Mouse (Mus musculus) frontal cortex, postnatal 36 days (tissue): ENCODE results near the gene E030018B13Rik.

ENCODE experiments used
- DNase-seq, 2 experiments: peaks; one replicate each; pipeline ENCODE4 v3.0.0; 2022; ENCODE audit warnings: low spot score in 2 of 2

The E030018B13Rik gene

DNA sequence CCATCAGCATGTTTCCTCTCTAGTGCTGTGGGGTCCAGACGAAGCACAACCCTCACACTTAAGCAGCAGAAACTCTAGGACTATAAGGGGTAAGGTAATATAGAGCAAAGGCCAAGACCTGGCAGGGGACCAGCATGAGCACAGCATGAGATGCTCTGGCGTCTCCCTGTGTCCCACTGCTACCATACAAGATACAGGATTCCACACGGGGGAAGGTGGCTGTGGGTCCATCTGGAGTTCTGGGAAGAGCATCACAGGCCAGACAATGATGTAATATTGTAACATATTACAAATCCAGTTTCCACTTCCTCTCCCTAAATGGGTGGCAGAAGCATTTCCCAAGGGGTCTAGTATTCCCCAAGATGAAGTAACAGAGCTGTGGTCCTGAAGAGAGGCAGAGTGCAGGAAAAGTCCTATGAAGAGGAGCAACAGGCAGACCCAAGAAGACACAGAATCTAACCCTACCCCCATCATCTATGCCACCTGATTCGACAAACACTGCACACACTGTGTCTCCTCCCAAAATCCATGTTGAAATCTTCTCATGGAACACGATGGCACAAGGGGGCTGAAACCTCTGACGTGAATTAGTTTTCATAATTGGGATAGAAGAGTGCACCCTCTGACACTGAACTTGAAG is at the start of gene E030018B13Rik:
Gene E030018B13Rik, plus strand, starts transcription at position 590 of the 640 bp plus-strand sequence.
- no peak for DNase-seq

DNA sequence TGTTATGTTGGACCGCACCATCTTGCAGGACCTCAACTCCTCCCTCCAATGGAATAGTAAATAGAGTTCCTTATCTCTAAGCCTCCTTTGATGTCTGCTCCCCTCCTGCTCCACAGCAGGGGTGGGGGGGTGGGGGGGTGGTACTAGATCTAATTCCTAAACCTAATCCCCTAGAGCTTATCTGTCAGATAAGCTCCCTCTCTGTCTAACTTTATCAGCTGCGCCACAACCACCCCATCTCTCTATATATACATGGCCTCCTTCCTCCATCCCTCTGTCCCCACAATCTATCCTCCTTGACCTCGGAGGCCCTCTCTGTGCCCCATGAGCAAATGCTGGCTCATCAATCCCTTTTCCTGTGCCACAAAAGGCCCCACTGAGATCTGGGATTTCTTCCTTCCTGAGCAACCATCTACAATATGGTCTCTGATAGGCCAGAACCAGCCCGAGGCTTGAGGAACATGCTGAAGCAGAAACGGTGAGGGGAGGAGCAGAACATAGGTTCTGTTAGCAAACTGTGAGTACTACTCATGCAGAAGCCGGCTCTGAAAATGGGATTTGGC is 48.2 kb upstream of the E030018B13Rik start:
- DNase-seq = no peak

DNA sequence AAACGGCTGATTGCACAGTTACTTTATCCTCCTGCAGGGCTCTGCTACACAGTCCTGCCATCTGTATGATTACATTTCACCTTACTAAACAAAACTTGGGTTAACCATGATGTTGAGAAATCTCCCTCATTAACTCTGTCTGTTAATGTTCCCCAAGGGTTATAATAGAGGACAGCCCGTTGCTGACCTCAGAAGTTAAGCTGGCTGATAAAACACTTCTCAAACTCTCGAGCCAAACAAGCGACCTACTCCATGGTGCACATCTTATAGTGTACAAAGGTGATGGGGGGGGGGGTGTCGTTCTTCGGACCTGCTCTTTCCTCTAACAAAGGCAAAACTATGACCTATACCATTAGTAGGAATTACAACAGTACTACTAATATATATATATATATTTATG is 45.0 kb upstream of the E030018B13Rik start:
- DNase-seq = no peak

DNA sequence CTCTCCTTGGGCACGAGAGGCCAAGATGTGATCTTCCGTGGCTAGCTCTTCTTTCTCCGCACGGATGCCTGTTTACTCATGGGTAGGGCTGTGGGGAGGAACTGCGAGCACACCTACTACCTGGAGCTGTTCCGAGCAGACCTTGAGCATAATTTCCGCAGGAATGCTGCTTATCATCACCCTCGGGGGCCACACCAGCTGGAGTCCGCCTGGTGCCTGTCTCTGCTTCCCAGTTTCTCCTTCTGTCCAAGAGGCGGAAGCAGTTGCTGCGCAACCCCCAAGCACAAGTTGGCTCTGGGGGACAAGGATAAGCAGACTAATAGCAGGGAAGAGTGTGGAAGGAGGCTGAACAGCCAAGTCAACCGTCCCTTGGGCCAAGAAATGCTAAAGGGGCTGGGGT is 42.8 kb upstream of the E030018B13Rik start:
- DNase-seq = no peak

DNA sequence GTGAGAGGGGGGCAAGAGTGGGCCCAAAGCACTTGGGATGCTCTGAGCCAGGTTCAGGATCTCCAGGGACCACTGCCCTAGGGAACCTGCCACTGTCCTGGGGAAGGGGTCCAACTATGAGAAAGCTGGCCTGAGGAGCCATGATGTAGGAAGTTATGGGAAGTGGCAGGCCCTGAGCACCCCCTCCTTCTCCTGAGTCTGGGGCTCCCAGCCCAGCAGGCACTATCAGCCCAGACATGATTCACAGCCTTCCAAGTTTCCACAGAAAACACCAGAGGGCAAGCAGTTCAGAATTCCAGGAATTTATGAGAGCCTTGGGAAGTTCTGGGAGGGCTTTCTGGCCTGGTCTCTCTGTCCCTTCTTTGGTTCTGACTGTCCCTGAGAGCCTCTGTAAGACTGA is 41.0 kb upstream of the E030018B13Rik start:
- DNase-seq = no peak

DNA sequence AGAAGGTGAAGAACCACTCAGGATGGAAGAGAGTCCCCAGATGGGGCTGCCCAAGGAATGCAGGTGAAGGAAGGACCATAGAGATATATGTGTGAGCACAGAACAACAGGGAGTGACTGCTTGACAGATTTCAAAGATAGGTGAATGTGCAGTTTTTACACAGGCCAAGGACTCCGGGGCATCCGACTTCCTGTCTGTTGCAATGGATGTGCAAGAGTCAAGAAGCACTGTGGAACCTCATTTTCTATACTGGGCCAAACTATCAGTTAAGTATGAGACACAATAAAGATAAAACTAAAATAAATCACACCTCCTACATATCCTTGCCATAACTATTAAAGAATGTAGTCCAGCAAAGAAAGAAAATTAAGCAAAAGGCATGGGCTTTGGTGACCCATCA is 40.0 kb upstream of the E030018B13Rik start:
- DNase-seq = no peak

DNA sequence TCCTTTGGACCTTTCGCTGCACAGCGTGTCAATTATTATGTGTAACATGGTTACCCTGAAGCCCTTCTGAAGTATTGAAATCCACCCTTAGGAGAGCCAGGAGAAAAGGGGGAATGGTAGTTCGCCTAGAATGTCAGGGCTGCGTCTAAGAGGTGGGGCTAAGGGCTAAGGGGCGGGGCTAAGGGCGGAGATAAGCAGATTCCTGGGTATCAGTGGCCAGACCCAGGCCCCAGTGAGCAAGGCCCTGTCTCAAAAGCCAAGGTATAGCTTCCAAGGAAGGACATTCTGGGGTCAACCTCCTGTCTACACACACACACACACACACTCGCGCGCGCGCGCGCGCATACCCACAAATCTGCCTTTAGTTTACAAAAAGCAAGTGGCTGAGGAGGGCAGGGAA is 39.0 kb upstream of the E030018B13Rik start:
- no peak for DNase-seq

DNA sequence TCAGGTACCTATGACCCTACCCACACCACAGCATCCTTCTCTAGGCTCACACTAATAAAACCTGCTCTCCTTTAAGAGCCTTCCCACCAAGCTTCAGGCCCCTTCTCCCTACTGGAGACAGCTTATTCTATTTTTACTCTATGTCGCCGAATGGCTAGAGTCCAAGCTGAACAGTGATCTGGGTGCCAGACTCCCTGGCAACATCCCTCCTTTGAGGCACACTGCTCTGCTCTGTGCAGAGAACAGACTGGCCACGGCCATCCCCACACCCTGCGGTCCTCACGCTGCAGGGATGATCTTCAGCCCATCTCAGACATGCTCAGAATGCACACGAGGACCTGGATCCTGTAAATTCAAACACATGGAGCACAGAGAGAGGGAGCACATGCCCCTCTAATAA is 37.1 kb upstream of the E030018B13Rik start:
- peak in 1 of 2 experiments; percentile 56 for DNase-seq

DNA sequence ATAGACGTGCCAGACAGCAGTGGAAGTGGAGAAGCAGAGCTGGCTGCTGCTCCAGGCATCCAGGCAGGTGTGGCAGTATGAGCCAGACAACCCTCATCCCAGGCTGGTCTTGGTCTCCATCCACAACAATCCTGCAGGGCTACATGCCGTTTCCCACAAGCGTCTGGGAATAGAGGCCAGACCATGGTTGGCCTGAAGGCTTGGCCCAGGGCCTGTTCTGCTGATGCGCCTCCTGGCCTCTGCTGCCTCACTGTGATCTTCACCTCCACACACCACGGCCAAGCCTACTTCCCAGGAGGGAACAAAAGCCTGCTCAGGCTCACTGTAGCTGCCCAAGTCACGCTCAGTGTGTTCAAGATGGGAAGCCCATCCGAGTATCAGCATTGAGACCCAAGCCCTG is 33.9 kb upstream of the E030018B13Rik start:
- DNase-seq = no peak

DNA sequence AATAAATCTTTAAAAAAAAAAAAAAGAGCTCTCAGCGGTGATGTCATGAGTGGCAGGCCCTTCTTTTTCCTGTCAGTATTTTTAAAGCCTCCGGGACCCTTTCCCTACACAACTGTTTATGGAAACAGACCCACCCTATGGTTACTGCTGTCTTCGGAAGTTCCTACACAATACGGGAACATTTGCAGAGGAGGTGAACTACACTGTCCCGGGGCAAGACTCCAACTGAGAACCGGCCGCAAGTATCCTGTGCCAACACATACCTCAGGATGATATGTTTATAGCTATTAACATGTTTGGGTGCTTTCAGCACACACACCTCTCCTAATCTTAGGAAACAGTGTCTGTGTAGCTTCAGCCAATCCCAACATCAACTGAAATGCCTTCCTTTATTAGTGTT is 31.6 kb upstream of the E030018B13Rik start:
- DNase-seq = no peak

DNA sequence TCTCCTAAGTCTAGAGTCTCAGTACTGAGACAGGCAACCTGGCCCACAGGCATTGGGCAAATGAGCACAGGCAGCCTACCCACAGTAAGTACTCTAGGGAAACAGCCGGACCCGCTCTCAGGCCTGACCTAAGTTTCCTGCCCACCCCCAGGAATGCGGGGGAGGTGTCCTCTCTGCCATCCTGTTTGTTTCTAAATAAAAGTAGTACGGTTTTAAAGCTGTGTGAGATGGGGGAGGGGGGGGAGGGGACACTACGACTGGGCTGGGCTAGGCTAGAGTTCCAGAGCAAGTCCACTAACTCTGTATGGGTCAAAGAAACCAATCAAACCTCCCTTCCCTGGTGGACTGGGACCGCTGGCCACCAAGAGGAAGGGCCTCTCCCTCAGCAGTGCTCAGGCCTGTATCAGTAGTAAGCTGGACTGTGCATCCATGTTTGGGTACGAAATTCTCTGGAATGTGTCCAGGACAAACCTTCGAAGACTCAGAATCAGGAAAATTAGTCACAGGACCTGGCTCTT is 29.6 kb upstream of the E030018B13Rik start:
- DNase-seq = no peak

DNA sequence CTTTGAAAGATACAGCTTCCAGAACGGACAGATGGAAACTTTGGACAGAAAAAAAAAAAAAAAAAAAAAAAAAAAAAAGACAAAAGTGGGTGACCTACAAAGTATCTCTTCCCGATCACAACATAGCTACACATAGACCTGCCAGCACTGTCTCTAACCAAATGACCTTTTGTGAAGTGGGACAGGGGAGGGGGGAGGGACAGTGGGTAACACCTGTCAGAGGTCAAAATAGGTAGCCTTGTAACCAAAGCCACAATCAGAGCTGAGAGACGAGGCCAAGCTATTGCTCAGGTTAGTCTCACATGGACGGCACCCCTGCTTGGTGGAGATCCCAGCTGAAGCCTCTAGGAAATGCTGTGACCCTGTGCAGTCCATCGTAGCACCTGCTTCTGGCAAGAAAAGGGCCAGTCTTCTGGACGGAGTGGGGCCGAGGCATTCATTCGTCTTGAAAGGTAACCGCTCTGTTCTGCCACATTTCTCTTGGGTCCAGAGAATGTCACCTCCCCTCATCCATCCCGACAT is 29.0 kb upstream of the E030018B13Rik start:
- no peak for DNase-seq

DNA sequence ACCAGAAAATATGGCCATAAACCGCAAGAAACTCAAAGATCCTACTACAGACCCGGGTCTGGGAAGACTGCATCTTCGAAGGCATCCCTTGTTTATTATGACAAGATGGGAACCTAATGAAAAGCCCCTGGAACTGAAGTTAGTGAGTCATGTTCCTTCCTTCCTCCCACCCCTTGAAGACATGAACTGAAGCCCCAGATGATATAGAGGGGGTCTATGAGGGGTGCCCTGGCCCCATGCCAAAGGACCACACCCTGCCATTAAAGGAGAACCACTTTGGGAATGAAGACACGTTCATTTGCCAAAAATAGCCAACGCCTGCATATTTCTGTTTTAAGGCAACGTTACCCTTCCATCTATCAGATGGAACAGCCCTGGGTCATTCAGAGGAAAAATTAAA is 28.0 kb upstream of the E030018B13Rik start:
- no peak for DNase-seq

DNA sequence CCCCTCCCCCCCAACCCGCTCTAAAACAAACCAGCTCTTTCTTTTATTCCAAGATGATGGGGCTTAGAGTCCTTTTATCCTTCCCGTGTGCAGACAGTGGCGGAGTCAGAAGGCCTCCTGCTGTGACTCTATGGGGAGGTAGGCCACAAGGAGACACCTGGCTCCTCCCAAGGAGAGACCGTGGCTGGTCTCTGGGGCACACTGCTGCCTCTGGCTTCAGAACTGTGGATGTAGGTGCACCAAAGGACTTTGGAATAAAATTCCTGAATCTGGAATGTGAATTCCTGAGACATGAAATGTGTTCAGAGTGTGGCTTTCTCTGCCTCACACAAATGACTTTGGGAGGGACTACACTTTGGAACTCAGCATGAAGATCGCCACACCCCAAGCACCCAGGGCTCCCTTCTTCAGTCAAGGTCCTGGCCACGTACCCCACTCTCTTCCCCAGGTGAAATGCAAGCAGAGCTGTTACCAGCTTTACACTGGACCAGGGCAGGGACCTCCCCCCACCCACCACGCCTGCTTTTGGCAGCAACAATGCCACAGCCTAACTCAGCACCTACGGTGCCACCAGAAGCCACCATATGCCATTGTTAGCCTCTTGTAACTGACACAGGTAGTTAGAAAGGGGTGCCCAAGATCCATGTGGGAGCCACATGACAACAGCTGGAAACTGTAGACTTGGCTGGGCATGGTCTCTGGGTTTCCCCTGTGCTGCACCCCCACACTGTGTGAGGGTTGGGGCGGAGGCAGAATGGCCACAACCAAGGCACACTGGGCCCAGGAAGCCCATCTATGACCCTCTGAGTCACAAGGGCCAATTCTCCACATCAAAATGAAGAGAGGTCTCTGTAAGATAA is 27.3 kb upstream of the E030018B13Rik start:
- DNase-seq = no peak

DNA sequence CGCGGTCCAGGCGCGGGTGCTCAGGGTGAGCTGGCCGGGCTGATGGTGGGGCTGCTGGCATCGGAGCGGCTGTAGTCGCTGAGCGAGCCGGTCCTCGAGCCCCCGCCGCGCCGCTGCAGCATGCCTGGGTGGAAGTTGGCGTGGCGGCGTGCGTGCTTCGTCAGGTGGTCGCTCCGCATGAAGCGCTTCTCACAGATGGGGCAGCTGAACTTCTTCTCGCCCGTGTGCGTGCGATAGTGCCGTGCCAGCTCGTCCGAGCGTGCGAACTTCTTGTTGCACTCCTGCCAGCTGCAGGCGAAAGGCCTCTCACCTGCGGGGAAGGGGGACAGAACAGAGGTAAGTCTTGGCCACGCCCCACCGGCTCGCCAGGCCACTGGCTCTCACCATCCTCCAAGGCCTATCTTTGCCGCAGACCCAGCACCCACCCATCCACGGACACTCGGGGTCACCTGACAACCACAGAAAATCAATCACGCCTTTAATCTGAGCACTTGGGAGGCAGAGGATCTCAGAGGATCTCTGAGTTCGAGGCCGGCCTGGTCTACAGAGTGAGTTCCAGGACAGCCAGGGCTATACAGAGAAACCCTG is 25.1 kb upstream of the E030018B13Rik start:
- DNase-seq = no peak

DNA sequence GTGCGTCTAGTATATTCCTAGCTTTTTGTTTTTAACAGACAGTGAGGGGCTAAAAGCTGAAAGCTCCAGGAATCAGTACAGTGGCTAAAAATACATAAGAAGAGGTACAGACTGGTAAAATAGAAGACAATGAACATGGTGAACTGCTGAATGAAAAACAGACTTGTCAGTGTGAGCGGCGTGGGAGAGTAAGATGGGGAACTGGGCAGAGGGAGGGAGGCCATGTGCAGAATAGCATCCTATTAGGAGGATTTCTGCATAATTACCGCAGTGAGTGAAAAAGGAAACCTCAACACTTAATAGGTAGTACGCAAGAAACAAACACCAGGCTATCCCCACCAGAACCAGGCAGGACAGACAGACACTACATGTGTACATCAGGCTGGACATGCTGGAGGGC is 23.5 kb upstream of the E030018B13Rik start:
- DNase-seq = no peak

DNA sequence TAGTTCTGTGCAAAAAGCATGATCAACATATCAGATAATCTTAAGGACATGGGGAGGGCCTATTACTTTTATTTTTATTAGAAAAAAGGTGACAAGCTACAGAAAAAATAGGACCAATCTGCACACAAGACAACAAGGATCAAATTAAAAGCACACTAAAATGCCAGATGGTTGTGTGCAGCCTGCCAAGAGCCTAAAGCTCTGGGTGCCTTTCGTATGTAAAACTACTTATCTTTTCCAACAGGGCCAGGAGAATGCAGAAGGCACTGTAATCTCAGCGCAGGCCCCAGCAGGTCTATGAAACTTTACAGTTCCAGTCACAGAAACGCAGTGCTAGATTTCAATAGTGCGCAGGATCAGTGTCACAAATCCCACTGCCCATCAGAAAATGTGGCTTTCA is 22.9 kb upstream of the E030018B13Rik start:
- DNase-seq = no peak

DNA sequence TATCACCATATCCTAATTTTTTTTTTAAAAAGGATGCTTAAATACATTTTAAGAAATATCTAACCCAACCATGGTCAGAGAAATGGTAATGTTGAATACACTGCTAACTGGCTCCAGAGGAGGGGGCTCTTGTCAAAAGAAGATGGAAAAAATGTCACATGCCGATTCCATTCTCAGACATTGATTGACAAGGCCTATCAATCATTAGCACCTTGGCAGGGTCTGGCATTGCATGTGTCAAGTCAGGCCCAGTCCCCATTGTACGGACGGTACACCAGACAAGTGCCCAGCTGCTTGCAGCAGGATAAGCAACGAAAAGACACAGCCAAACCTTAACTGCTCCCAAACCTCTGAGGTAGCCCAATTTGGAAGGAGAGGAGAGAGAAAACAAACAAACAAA is 22.0 kb upstream of the E030018B13Rik start:
- DNase-seq = no peak

DNA sequence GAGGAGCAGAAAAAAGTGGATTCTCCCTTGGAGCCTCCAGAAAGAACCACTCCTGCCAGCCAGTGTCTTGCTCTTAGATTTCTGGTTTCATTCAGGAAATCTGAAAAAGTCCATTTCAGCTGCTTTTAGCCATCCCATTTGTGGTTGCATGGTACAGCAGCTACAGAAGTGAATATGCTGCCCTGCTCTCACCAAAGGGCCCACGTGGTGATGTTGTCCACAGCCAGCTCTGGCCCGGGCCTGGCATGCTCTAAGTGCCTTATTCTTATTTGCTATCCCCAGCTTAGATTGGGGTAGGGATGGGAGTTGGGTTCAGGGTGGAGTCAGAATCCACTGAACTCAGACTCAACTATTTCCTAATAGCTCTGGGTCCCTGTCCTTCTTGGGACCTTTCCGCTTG is 21.4 kb upstream of the E030018B13Rik start:
- no peak for DNase-seq

DNA sequence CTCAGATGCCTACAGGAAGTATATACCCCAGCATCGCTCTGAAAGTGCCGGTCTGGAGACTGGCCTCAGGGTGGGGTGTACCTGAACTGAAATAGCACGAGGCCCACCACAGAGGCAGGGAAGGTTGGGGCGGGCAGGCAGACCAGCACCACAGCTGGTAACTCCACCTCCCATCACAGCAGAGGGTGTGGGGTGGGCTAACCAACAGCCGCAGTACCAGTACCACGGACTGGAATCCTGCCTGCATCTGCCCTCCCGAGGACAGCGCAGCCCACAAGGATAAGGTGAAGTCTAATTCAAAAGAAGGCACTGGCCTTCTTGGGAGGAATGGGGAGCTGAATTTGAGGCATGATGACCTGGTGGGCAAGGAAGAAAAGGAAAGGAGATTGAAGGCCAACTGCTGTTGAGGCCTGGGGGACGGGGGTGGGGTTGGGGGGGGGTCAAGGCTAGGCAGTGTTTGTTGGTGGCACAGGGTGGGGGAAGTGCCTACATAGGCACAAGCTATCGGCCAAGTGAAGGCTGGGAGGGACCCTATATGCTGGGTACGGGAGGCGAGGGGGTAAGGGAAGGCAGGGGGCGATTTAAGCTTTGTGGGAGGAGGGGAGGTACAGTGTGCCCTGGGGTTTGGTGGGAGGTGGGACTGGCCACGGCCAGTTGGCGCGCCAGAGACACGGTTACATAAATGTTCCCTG is 20.2 kb upstream of the E030018B13Rik start:
- no peak for DNase-seq

DNA sequence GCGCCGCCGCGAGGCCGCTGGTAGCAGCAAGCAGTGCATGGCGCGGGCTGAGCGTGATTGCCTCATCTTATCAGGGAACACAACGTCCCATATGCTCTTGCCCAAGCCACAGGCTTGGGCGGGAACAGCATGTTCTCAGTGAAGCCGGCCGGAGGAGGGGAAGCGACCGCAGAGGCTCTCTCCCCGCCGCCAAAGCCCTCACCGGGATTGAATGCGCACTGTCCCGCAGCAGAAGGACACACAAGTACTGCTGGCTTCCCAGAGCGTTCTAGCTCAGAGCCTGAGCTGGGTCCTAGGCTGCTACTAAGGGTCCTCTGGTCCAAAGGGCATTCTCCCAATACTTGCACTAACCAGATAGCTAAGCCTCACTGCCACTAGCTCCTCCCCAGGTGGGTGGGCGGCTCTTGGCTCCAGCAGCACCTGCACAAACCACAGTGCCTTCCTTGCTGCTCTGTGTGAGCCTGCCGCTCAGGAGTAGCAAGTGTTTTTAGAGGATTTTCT is 19.6 kb upstream of the E030018B13Rik start:
- DNase-seq = peak; percentile 89 to 90
